Comparison of ENCODE assay signal across 9 mouse cellular contexts in genomic region chr6:148046881-148047649, GRCm38 (mm10). TPM values are rescaled to one million over a fixed set of nuclear protein-coding genes. Genes with fewer than 3 reads are reported as not detected.
A peak's percentile ranks its signal among the peaks of the same experiment; 100 is the strongest.
DNase-seq lines count a peak whose midpoint lies in the region; ATAC-seq lines count a peak whose summit lies in the region.
"Had no signal": no experiment of that assay in that cellular context is flagged by ENCODE, and none has a peak within 500 bp of the region (broad histone marks: within the 10 kb centered on the region; RNA-seq: fewer than 3 reads in every experiment).

Gene Far2 (plus strand): TSS chr6:148047259.

- DNase-seq in kidney, postnatal 14 days: peak; percentile 17
- DNase-seq in kidney, adult 11 months: no peak
- peak; percentile 54 for DNase-seq in cerebellum, adult 9-11 months
- peak; percentile 17 to 33 for DNase-seq in frontal cortex, postnatal 10 days (ENCODE audit: low spot score in 2 of 2)
- peak; percentile 38 to 51 for DNase-seq in layer of hippocampus, postnatal 10 days (ENCODE audit: low spot score in 2 of 2)
- no peak for DNase-seq in urinary bladder, adult 2 months (ENCODE audit: low spot score)

- peak within 1 kb of the TSS; percentile 41 for H3K9ac ChIP-seq in midbrain, embryonic 12.5 days (replicated peaks)
- H3K9ac ChIP-seq: liver, embryonic 14.5 days had no signal

- peak within 1 kb of the TSS; percentile 68 for H3K4me2 ChIP-seq in midbrain, embryonic 12.5 days (replicated peaks)

- ATAC-seq in midbrain, embryonic 12.5 days (ENCODE audit: low FRiP score, low read depth): peak; percentile 76
- ATAC-seq in CD4-positive, CD25-positive, alpha-beta regulatory T cell, adult 4 months: no peak

- peaks cover 9% of the 10 kb centered on the region; the same call in 1 of the 2 replicates for H3K4me1 ChIP-seq in midbrain, embryonic 12.5 days

- WGBS in midbrain, embryonic 12.5 days: 2% methylated on average over 34 of the region's 34 CpGs

- H3K4me3 ChIP-seq in midbrain, embryonic 12.5 days: peak within 1 kb of the TSS; percentile 41

- H3K27me3 ChIP-seq in midbrain, embryonic 12.5 days: peaks cover 5% of the 10 kb centered on the region

- no peaks in the 10 kb centered on the region for H3K9me3 ChIP-seq in midbrain, embryonic 12.5 days

- H3K36me3 ChIP-seq in midbrain, embryonic 12.5 days: no peaks in the 10 kb centered on the region

- H3K27ac ChIP-seq in midbrain, embryonic 12.5 days (replicated peaks): no peak within 1 kb of the TSS
- H3K27ac ChIP-seq: liver, embryonic 14.5 days had no signal

RNA-seq across cellular contexts. Expression of gene Far2, which starts in this region (rescaled TPM):
- total RNA-seq in layer of hippocampus, postnatal 10 days (2021): 10 to 100 TPM; 27.2 to 29.8 TPM
- 4.0 and 4.4 TPM in 2 replicates for polyA plus RNA-seq in midbrain, embryonic 12.5 days (2016; fragmentation: Nextera tagmentation; extraction: Ambion mirVana)
- polyA plus RNA-seq in urinary bladder, adult 2 months (2012; rRNA removed): 0.04 and 0.08 TPM in 2 replicates
- 1 to 10 TPM; 3.0 to 5.3 TPM for polyA plus RNA-seq in CD4-positive, CD25-positive, alpha-beta regulatory T cell, adult 4 months (2017; shearing (Covaris generic))

Comparison
In these comparisons a context has a peak if more than half of its experiments do, and no peak if none do; other contexts are left out.
1. DNase-seq: peak in kidney, postnatal 14 days (single experiment), cerebellum, adult 9-11 months (single experiment), frontal cortex, postnatal 10 days (2 of 2) and layer of hippocampus, postnatal 10 days (2 of 2); none in kidney, adult 11 months (single experiment) and urinary bladder, adult 2 months (single experiment).